Mouse (Mus musculus) embryonic facial prominence, embryonic 15.5 days (tissue): ENCODE results near the gene Brsk1. TPM values are rescaled to one million over a fixed set of nuclear protein-coding genes. Genes with fewer than 3 reads are reported as not detected.

ENCODE experiments used
- ATAC-seq: fragments of 200-750 bp; cut with Nextera tagmentation; 2 replicates; pipeline ENCODE4 v1.8.0; 2017; ENCODE audit warnings: low read depth, moderate TSS enrichment; ENCODE audit not compliant: insufficient number of reproducible peaks, low FRiP score, low TSS enrichment
- H3K27ac ChIP-seq: fragments of 300-500 bp; sonication (generic); replicated peaks from 2 replicates; pipeline ENCODE4 v1.5.1; 2015; ENCODE audit warnings: mild to moderate bottlenecking, inconsistent platforms
- H3K27me3 ChIP-seq: fragments of 300-500 bp; sonication (generic); 2 replicates; pipeline ENCODE4 v1.6.1; 2015; ENCODE audit warnings: inconsistent platforms
- H3K36me3 ChIP-seq: fragments of 300-500 bp; sonication (generic); 2 replicates; pipeline ENCODE4 v1.6.1; 2015; ENCODE audit warnings: mild to moderate bottlenecking, inconsistent platforms
- H3K4me1 ChIP-seq: fragments of 300-500 bp; sonication (generic); 2 replicates; pipeline ENCODE4 v1.6.1; 2015; ENCODE audit warnings: inconsistent platforms
- H3K4me2 ChIP-seq: fragments of 300-500 bp; sonication (generic); replicated peaks from 2 replicates; pipeline ENCODE4 v1.6.1; 2015; ENCODE audit warnings: mild to moderate bottlenecking, inconsistent platforms
- H3K4me3 ChIP-seq: fragments of 300-500 bp; sonication (generic); replicated peaks from 2 replicates; pipeline ENCODE4 v1.5.1; 2015; ENCODE audit warnings: mild to moderate bottlenecking, inconsistent platforms
- H3K9ac ChIP-seq: fragments of 300-500 bp; sonication (generic); 2 replicates; pipeline ENCODE4 v1.6.1; 2015; ENCODE audit warnings: inconsistent platforms
- H3K9me3 ChIP-seq: fragments of 300-500 bp; sonication (generic); replicated peaks from 2 replicates; pipeline ENCODE4 v1.6.1; 2016; ENCODE audit warnings: inconsistent platforms
- WGBS: fragments of 180-500 bp; shearing (Covaris S2); methylation state at CpG from one replicate; pipeline ENCODE4 v1.1.7; 2015; 5-methylcytosine and 5-hydroxymethylcytosine counted together
- polyA plus RNA-seq: library from polyadenylated mRNA; unstranded; fragments of >200 nt; fragmentation: Nextera tagmentation; extraction: Ambion mirVana; gene quantifications from 2 replicates; pipeline ENCODE4 v1.2.1, GENCODE M21; 2015

Brsk1 gene
- polyA plus RNA-seq, 1 experiment from 2014 or later = 2.1 TPM

DNA sequence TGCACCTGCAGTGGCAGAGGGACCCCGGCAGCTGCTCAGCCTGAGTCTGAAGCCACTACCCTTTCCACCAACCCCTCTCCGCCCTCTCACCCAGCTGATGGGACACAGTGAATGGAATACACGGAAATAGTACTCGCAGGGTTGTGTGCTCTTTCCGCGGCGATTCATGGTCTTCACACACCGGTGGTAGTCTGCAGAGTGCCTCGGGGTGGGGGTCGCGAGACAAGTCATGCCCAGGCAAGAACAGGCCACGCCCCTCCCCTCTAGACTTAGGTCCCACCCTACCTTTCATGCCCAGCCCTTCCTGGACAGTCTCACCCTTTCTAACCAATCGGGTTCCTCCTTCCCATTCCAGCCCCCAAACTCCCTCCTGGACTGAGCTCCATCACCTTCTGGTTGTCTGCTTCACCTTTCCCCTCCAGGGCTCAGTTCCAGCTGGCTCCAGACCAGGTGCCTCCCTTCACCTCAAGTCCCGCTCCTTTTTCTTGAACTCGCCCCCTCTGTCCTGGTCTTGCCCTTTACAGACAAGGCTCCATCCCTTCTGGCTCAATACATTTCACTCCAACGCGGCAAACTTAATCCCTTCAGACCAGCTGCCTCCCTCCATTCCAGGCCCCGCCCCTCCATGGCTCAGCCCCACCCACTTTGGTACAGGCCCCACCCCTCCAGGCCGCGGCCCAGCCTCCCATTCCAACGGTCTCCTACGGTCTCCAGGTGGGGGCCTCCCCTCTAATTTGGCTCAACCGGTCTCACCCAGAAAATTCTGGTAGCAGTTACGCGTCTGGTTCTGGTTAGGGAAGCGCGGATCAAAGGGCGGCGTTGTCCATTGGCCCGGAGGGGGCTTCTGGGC lies 61.8 kb downstream of the Brsk1 start:
- 1% methylated on average over 29 of the region's 30 CpGs for WGBS
- Histone ChIP-seq H3K36me3 (0 out of 2 replicates have a peak, but pooled peaks cover 3% of the 10 kb centered on the region), H3K27ac (peak overlapping the region; percentile 81), H3K9me3 (no peaks in the 10 kb centered on the region), H3K4me3 (peak overlapping the region; percentile 49), H3K27me3 (no peaks in the 10 kb centered on the region), H3K4me1 (peaks cover 19% of the 10 kb centered on the region), H3K9ac (0 out of 2 replicates have a peak overlapping the region, but pooled peaks have one; percentile 12), H3K4me2 (peak overlapping the region; percentile 69)
- peak; percentile 77 for ATAC-seq

DNA sequence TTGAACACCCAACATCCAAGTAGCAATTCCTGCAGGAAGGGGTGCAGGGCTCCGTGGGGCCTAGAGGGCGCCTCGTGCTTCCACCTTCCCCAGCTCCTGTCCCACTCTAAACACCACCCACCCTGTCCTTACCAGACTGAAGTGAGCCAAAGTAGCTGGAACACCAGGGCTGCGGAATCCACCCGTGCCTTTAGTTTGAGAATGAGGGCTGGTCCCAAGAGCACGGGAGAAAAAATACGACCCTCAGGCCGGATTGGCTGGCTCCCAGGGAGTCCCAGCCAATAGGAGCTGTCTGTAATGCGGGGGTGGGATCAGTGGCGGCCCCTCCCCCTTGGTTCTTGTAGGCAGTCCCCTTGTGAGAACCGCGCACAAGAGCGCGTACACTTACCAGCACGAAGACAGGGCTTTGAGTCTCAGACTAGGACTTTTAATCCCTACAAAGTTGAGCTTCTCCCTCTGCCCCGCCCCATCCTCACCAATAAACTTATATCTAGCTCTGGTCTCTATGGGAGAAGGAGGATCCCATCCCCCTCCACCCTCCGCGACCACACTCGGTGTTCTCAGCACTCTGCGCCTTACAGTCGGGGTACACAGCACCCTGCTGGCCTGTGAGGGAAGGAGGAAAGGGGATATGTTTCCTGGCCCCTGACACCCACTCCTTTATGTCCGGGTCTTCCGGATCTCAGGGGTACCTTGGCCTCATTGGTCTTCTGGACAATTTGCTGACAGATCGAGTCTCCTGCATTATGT lies 62.6 kb downstream of the Brsk1 start, which contains the start of gene Cox6b2:
Gene Cox6b2, minus strand, starts transcription at position 274 of the 750 bp plus-strand sequence.
- Histone ChIP-seq H3K9me3 (no peaks in the 10 kb centered on the region), H3K36me3 (0 out of 2 replicates have a peak, but pooled peaks cover 3% of the 10 kb centered on the region), H3K27me3 (no peaks in the 10 kb centered on the region), H3K4me3 (peak within 1 kb of the TSS; percentile 49), H3K4me2 (peak within 1 kb of the TSS; percentile 69), H3K9ac (peak within 1 kb of the TSS; percentile 12; the same call in 1 of the 2 replicates), H3K27ac (peak within 1 kb of the TSS; percentile 81), H3K4me1 (peaks cover 19% of the 10 kb centered on the region)
- WGBS = 5% methylated on average over 24 of the region's 24 CpGs
- peak; percentile 91 for ATAC-seq

DNA sequence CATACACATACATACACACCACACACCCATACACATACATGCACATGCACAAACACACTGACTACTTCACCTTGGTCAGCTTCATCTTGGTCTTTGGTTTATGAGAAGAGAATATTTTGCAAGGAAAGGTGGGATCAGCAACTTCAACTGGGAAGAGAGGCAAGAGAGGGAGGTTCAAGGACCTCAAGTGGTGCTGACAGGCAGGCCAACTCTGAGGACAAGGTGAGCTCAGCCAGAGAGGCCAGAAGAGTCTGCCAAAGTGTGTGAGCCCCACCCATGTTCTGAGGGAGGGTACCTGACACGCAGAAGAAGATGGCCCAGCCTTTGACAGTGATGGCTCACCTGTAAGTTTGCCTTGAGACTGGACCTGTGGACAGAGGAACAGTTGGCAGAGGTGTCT lies 69.3 kb downstream of the Brsk1 start:
- Histone ChIP-seq H3K9me3 (no peaks in the 10 kb centered on the region), H3K9ac (no peak overlapping the region), H3K4me2 (no peak overlapping the region), H3K4me1 (no peaks in the 10 kb centered on the region), H3K27ac (no peak overlapping the region), H3K4me3 (no peak overlapping the region), H3K27me3 (no peaks in the 10 kb centered on the region), H3K36me3 (no peaks in the 10 kb centered on the region)
- 43% methylated on average over 1 of the region's 1 CpGs for WGBS
- ATAC-seq = no peak

DNA sequence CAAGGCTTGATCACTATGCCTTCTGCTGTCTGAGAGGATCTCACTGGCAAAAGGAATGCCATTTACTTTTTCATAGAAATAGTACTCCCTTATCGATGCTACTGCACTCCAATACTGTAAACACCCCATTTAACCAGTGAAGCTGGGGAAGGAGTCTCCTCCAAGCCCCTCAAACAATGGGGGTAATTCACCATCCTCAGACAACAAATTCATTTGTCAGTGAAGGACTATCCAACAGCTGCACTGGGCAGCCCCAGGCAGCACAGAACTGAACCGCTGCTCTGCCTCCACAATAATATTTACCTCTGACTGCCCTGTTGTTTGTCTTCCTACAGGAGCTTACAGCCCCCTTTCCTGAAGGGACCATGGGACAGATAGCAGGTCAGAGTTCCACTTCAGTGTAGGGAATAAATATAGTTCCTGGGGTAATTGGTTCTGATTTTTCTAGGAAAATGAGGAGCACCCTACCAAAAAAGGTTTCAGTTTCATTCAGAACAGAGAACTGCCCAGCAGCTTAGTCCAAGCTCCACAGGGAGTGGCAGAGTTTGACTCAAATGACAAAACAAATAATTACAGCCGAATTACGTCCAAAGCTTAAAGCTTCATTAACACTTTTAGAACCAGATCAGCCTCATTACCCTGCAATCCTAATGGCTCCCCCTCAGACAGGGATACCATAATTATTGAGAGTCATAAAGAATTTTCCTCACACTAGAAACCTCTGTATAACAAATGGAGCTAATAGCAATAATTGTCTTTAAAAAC lies 74.7 kb downstream of the Brsk1 start:
- H3K4me3 ChIP-seq = no peak overlapping the region
- no peaks in the 10 kb centered on the region for H3K36me3 ChIP-seq
- ATAC-seq = no peak
- no peaks in the 10 kb centered on the region for H3K9me3 ChIP-seq
- H3K4me1 ChIP-seq = peaks cover 7% of the 10 kb centered on the region; the same call in 1 of the 2 replicates
- H3K27me3 ChIP-seq = no peaks in the 10 kb centered on the region
- H3K4me2 ChIP-seq = no peak overlapping the region
- H3K27ac ChIP-seq = no peak overlapping the region
- WGBS = 6% methylated on average over 4 of the region's 4 CpGs
- H3K9ac ChIP-seq = no peak overlapping the region

Other genes starting within 250 kb of the Brsk1 start
- 24.4 and 25.3 TPM in 2 replicates for gene Rdh13, start 245.0 kb upstream of the Brsk1 start, polyA plus RNA-seq
- 13.6 and 17.6 TPM in 2 replicates for gene Eps8l1, start 229.9 kb upstream of the Brsk1 start, polyA plus RNA-seq
- gene Ppp1r12c, start 188.9 kb upstream of the Brsk1 start, polyA plus RNA-seq = 52.5 and 57.2 TPM in 2 replicates
- 290 and 382 TPM in 2 replicates for gene Tnnt1, start 174.2 kb upstream of the Brsk1 start, polyA plus RNA-seq
- 5.1 and 5.9 TPM in 2 replicates for gene Tnni3, start 166.4 kb upstream of the Brsk1 start, polyA plus RNA-seq
- 4.4 and 7.8 TPM in 2 replicates for gene Dnaaf3, start 158.2 kb upstream of the Brsk1 start, polyA plus RNA-seq
- gene Syt5, start 143.1 kb upstream of the Brsk1 start, polyA plus RNA-seq = 9.1 and 10.7 TPM in 2 replicates
- not detected in 2 replicates for gene Ptprh, start 86.6 kb upstream of the Brsk1 start, polyA plus RNA-seq
- gene Tmem86b, start 59.2 kb upstream of the Brsk1 start, polyA plus RNA-seq = 1.0 and 1.3 TPM in 2 replicates
- 9.8 and 10.3 TPM in 2 replicates for gene Ppp6r1, start 31.6 kb upstream of the Brsk1 start, polyA plus RNA-seq
- 80.6 and 87.7 TPM in 2 replicates for gene Hspbp1, start 5.5 kb upstream of the Brsk1 start, polyA plus RNA-seq
- 0.13 and 0.20 TPM in 2 replicates for gene Tmem150b, start 34.6 kb downstream of the Brsk1 start, polyA plus RNA-seq
- 57.9 and 58.2 TPM in 2 replicates for gene Kmt5c, start 49.5 kb downstream of the Brsk1 start, polyA plus RNA-seq
- 49.9 and 64.2 TPM in 2 replicates for gene Cox6b2, start 62.5 kb downstream of the Brsk1 start, polyA plus RNA-seq
- not detected in 2 replicates for gene Fam71e2, start 80.7 kb downstream of the Brsk1 start, polyA plus RNA-seq
- 0.36 and 0.37 TPM in 2 replicates for gene Il11, start 92.3 kb downstream of the Brsk1 start, polyA plus RNA-seq
- 0.75 and 1.1 TPM in 2 replicates for gene Tmem190, start 92.3 kb downstream of the Brsk1 start, polyA plus RNA-seq
- gene Tmem238, start 99.1 kb downstream of the Brsk1 start, polyA plus RNA-seq = 11.4 and 11.8 TPM in 2 replicates
- gene Rpl28, start 102.3 kb downstream of the Brsk1 start, polyA plus RNA-seq = 397 and 411 TPM in 2 replicates
- 348 and 351 TPM in 2 replicates for gene Ube2s, start 122.0 kb downstream of the Brsk1 start, polyA plus RNA-seq
- gene Shisa7, start 154.1 kb downstream of the Brsk1 start, polyA plus RNA-seq = 0.43 and 0.99 TPM in 2 replicates
- 11.3 and 13.1 TPM in 2 replicates for gene Isoc2b, start 179.7 kb downstream of the Brsk1 start, polyA plus RNA-seq
- 0.95 and 1.2 TPM in 2 replicates for gene Isoc2a, start 186.5 kb downstream of the Brsk1 start, polyA plus RNA-seq
- gene Gm36210, start 215.9 kb downstream of the Brsk1 start, polyA plus RNA-seq = not detected in 2 replicates
- gene Zfp628, start 224.6 kb downstream of the Brsk1 start, polyA plus RNA-seq = 4.1 and 4.9 TPM in 2 replicates
- 5.1 and 5.5 TPM in 2 replicates for gene Nat14, start 231.4 kb downstream of the Brsk1 start, polyA plus RNA-seq
- gene Ssc5d, start 235.2 kb downstream of the Brsk1 start, polyA plus RNA-seq = 4.7 and 5.5 TPM in 2 replicates